Mouse (Mus musculus): ENCODE results near the gene Dlgap4. TPM values are rescaled to one million over a fixed set of nuclear protein-coding genes. Genes with fewer than 3 reads are reported as not detected.

The Dlgap4 gene
- polyA plus RNA-seq, 2 experiments, result 94.1 to 100 TPM

DNA sequence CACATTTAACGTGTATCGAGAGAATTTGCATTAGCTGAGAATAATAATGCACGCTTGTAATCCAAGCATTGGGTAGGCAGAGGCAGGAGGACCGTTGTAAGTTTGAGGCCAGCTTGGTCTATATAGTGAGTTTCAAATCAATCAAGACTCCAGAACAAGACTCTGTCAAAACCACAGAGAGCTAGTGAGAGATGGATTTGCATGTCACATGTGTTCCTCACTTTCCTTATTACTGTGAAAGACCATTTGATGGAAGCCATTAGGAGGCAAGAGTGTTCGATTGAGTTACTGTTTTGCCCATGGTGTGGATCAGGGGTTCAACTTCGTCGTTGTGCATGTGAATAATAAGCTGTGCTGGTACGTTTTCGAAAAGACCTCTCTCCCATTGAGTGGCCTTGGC lies 21.6 kb downstream of the Dlgap4 start:
- 83% methylated on average over 9 of the region's 9 CpGs for WGBS
- no peak for DNase-seq (ENCODE audit: low spot score)
- Histone ChIP-seq H3K9ac (ENCODE audit: low read depth, low read length, severe bottlenecking) (no peak overlapping the region), H3K4me2 (replicated peaks; ENCODE audit: low read depth, low read length, severe bottlenecking) (no peak overlapping the region), H3K4me3 (replicated peaks; ENCODE audit: low read length) (no peak overlapping the region), H3K9me3 (ENCODE audit: control insufficient read depth, low read length) (no peaks in the 10 kb centered on the region), H3K4me1 (ENCODE audit: control insufficient read depth, insufficient read depth, low read length) (no peaks in the 10 kb centered on the region), H3K27me3 (ENCODE audit: control insufficient read depth, insufficient read depth, low read length) (no peaks in the 10 kb centered on the region), H3K27ac (replicated peaks; ENCODE audit: low read depth, low read length) (no peak overlapping the region), H3K36me3 (ENCODE audit: control insufficient read depth, insufficient read depth, low read length) (no peaks in the 10 kb centered on the region)
- no peak for TF ChIP-seq POLR2A (IDR thresholded peaks at IDR 0.05; ENCODE audit: borderline replicate concordance, extremely low read depth, insufficient read depth, insufficient read length)
- no peak for ATAC-seq (ENCODE audit: low FRiP score, low read depth)

DNA sequence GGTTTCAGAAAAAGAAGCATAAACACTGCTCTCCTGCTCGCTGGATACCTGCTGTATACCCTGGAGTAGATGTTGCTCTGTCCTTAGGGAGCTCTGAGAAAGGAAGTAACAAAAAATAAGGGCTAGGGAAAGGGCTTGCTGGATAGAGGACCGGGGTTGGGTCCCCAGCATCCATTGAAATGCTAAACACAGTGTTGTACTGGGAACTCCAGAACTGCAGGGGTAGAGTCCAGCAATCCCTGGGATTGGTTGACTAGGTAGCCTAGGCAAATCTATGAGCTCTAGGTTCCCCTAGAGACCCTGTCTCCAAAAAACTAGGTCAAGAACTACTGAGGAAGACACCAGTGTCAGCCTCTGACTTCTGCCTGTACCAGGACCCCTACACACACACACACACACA lies 27.6 kb downstream of the Dlgap4 start:
- no peak for ATAC-seq (ENCODE audit: low FRiP score, low read depth)
- no peak overlapping the region for H3K27ac ChIP-seq (replicated peaks; ENCODE audit: low read depth, low read length)
- no peaks in the 10 kb centered on the region for H3K9me3 ChIP-seq (ENCODE audit: control insufficient read depth, low read length)
- no peak for DNase-seq (ENCODE audit: low spot score)
- no peaks in the 10 kb centered on the region for H3K36me3 ChIP-seq (ENCODE audit: control insufficient read depth, insufficient read depth, low read length)
- H3K4me1 ChIP-seq (ENCODE audit: control insufficient read depth, insufficient read depth, low read length), result peaks cover 3% of the 10 kb centered on the region; the same call in 1 of the 2 replicates
- WGBS, result 53% methylated on average over 2 of the region's 2 CpGs
- H3K4me2 ChIP-seq (replicated peaks; ENCODE audit: low read depth, low read length, severe bottlenecking), result no peak overlapping the region
- no peaks in the 10 kb centered on the region for H3K27me3 ChIP-seq (ENCODE audit: control insufficient read depth, insufficient read depth, low read length)
- TF ChIP-seq POLR2A (IDR thresholded peaks at IDR 0.05; ENCODE audit: borderline replicate concordance, extremely low read depth, insufficient read depth, insufficient read length), result no peak
- no peak overlapping the region for H3K9ac ChIP-seq (ENCODE audit: low read depth, low read length, severe bottlenecking)
- no peak overlapping the region for H3K4me3 ChIP-seq (replicated peaks; ENCODE audit: low read length)

GRCm38 (mm10) chr2:156642931-156643330 lies 29.4 kb downstream of the Dlgap4 start:
- no peak overlapping the region for H3K27ac ChIP-seq (replicated peaks; ENCODE audit: low read depth, low read length)
- H3K4me1 ChIP-seq (ENCODE audit: control insufficient read depth, insufficient read depth, low read length), result peaks cover 3% of the 10 kb centered on the region; the same call in 1 of the 2 replicates
- no peak overlapping the region for H3K4me2 ChIP-seq (replicated peaks; ENCODE audit: low read depth, low read length, severe bottlenecking)
- ATAC-seq (ENCODE audit: low FRiP score, low read depth) (no peak), DNase-seq (ENCODE audit: low spot score) (no peak)
- WGBS, result 15% methylated on average over 4 of the region's 4 CpGs
- no peaks in the 10 kb centered on the region for H3K27me3 ChIP-seq (ENCODE audit: control insufficient read depth, insufficient read depth, low read length)
- no peaks in the 10 kb centered on the region for H3K9me3 ChIP-seq (ENCODE audit: control insufficient read depth, low read length)
- no peak overlapping the region for H3K4me3 ChIP-seq (replicated peaks; ENCODE audit: low read length)
- H3K36me3 ChIP-seq (ENCODE audit: control insufficient read depth, insufficient read depth, low read length), result no peaks in the 10 kb centered on the region
- no peak overlapping the region for H3K9ac ChIP-seq (ENCODE audit: low read depth, low read length, severe bottlenecking)
- no peak for TF ChIP-seq POLR2A (IDR thresholded peaks at IDR 0.05; ENCODE audit: borderline replicate concordance, extremely low read depth, insufficient read depth, insufficient read length)

- no peak overlapping the region for H3K27ac ChIP-seq (replicated peaks; ENCODE audit: low read depth, low read length)
- no peak for TF ChIP-seq POLR2A (IDR thresholded peaks at IDR 0.05; ENCODE audit: borderline replicate concordance, extremely low read depth, insufficient read depth, insufficient read length)
- DNase-seq (ENCODE audit: low spot score), result no peak
- H3K36me3 ChIP-seq (ENCODE audit: control insufficient read depth, insufficient read depth, low read length), result no peaks in the 10 kb centered on the region
- H3K4me2 ChIP-seq (replicated peaks; ENCODE audit: low read depth, low read length, severe bottlenecking), result no peak overlapping the region
- 32% methylated on average over 3 of the region's 3 CpGs for WGBS
- H3K27me3 ChIP-seq (ENCODE audit: control insufficient read depth, insufficient read depth, low read length), result no peaks in the 10 kb centered on the region
- H3K4me3 ChIP-seq (replicated peaks; ENCODE audit: low read length), result no peak overlapping the region
- H3K9me3 ChIP-seq (ENCODE audit: control insufficient read depth, low read length), result no peaks in the 10 kb centered on the region
- H3K4me1 ChIP-seq (ENCODE audit: control insufficient read depth, insufficient read depth, low read length), result peaks cover 3% of the 10 kb centered on the region; the same call in 1 of the 2 replicates
- no peak overlapping the region for H3K9ac ChIP-seq (ENCODE audit: low read depth, low read length, severe bottlenecking)
- ATAC-seq (ENCODE audit: low FRiP score, low read depth), result no peak
Measured at GRCm38 (mm10) chr2:156643406-156643805, 29.9 kb downstream of the Dlgap4 start.

DNA sequence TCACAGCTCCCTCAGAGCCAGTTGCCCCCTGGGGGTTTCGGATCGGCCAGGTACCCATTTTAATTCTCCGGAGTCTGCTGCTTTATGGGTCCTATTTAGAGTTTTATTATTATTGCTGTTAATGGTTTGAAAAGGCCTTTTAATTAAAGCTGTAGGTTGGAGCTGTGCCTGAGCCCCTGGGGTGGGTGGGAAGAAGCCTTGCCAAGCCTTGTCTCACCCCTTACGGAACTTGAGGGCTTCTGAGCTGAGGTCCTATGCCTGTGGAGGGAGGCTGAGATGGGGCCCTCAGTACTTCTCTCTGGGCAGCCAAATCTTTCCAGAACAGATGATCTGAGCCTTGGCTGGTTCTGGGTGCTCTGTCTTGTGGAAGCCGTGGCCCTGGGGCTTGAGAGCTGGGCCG lies 31.6 kb downstream of the Dlgap4 start:
- H3K9ac ChIP-seq (ENCODE audit: low read depth, low read length, severe bottlenecking), result no peak overlapping the region
- H3K27me3 ChIP-seq (ENCODE audit: control insufficient read depth, insufficient read depth, low read length), result no peaks in the 10 kb centered on the region
- no peak for TF ChIP-seq POLR2A (IDR thresholded peaks at IDR 0.05; ENCODE audit: borderline replicate concordance, extremely low read depth, insufficient read depth, insufficient read length)
- H3K4me2 ChIP-seq (replicated peaks; ENCODE audit: low read depth, low read length, severe bottlenecking), result no peak overlapping the region
- H3K4me1 ChIP-seq (ENCODE audit: control insufficient read depth, insufficient read depth, low read length), result peaks cover 3% of the 10 kb centered on the region; the same call in 1 of the 2 replicates
- ATAC-seq (ENCODE audit: low FRiP score, low read depth) (no peak), DNase-seq (ENCODE audit: low spot score) (no peak)
- no peaks in the 10 kb centered on the region for H3K36me3 ChIP-seq (ENCODE audit: control insufficient read depth, insufficient read depth, low read length)
- H3K9me3 ChIP-seq (ENCODE audit: control insufficient read depth, low read length), result no peaks in the 10 kb centered on the region
- WGBS, result 38% methylated on average over 6 of the region's 6 CpGs
- H3K4me3 ChIP-seq (replicated peaks; ENCODE audit: low read length), result no peak overlapping the region
- no peak overlapping the region for H3K27ac ChIP-seq (replicated peaks; ENCODE audit: low read depth, low read length)

DNA sequence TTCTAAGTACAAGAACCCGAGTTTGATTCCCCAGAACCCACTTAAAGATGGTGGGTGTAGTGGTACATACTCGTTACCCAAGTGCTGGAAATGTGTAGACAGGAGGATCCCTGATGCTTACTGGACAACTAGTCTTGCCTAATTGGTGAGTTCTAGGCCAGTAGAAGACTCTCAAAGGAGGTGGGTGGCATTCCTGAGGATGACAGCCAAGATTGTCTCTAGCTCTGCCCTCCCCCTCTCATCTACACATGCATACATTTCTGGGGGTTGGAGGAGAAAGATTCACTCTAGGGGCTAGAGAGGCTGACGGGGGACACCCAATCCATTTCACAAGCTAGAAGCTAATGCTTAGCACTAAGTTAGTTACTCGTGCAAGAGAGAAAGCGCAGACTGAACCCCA lies 33.4 kb downstream of the Dlgap4 start:
- no peak overlapping the region for H3K4me2 ChIP-seq (replicated peaks; ENCODE audit: low read depth, low read length, severe bottlenecking)
- no peaks in the 10 kb centered on the region for H3K27me3 ChIP-seq (ENCODE audit: control insufficient read depth, insufficient read depth, low read length)
- H3K4me1 ChIP-seq (ENCODE audit: control insufficient read depth, insufficient read depth, low read length), result peaks cover 3% of the 10 kb centered on the region; the same call in 1 of the 2 replicates
- no peak overlapping the region for H3K9ac ChIP-seq (ENCODE audit: low read depth, low read length, severe bottlenecking)
- no peaks in the 10 kb centered on the region for H3K9me3 ChIP-seq (ENCODE audit: control insufficient read depth, low read length)
- TF ChIP-seq POLR2A (IDR thresholded peaks at IDR 0.05; ENCODE audit: borderline replicate concordance, extremely low read depth, insufficient read depth, insufficient read length), result no peak
- no peak overlapping the region for H3K4me3 ChIP-seq (replicated peaks; ENCODE audit: low read length)
- no peak overlapping the region for H3K27ac ChIP-seq (replicated peaks; ENCODE audit: low read depth, low read length)
- H3K36me3 ChIP-seq (ENCODE audit: control insufficient read depth, insufficient read depth, low read length), result no peaks in the 10 kb centered on the region
- no peak for DNase-seq (ENCODE audit: low spot score)
- WGBS, result 70% methylated on average over 5 of the region's 5 CpGs
- ATAC-seq (ENCODE audit: low FRiP score, low read depth), result no peak

All from limb, embryonic 14.5 days (tissue).